Mouse (Mus musculus): ENCODE measurements around the gene Itgb4. TPM values are rescaled to one million over a fixed set of nuclear protein-coding genes. Genes with fewer than 3 reads are reported as not detected.

Itgb4 gene
- total and polyA plus RNA-seq, 3 experiments = 2.6 to 3.1 (median 2.9) TPM

DNA sequence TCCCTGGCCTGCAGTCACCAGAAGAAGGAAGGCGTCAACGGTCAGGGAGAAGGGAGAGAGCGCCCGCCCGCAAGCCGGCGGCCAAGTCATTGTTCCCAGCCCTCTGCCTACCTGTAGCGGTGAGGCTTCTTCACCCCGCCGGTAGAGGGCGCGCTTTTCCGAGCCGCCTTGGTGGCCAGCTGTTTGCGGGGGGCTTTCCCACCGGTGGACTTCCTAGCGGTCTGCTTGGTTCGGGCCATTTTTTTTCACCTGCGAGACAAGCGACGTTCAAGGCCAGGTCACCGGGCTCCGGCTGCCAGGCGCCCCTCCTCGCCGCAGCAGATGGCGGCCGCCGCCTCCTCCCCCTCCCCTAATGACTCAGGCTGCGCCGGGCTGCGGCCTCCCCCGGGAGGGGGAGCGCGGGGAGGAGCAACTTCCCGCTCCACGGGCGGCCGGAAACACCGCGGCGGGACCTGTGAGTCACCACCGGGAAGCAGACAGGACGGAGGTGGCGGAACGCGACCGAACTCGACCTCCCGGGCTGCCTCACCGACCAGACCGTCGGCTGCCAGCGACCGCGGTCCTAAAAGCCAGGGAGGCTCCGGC, 49.4 kb downstream of the Itgb4 start:
- intact Hi-C loops (cut with DNase I) = no loop called here
- WGBS = under 1% methylated on average over 57 of the region's 57 CpGs
- DNase-seq = peak; percentile 87 to 91
- Histone ChIP-seq H3K27me3 (ENCODE audit: control insufficient read depth, insufficient read depth, low read length) (no peaks in the 10 kb centered on the region), H3K36me3 (ENCODE audit: control insufficient read depth, insufficient read depth, low read length) (peaks cover 15% of the 10 kb centered on the region), H3K9ac (ENCODE audit: low read depth, low read length) (peak overlapping the region; percentile 96), H3K4me1 (ENCODE audit: control insufficient read depth, insufficient read depth, low read length) (peaks cover 4% of the 10 kb centered on the region), H3K4me3 (peak overlapping the region; percentile 90), H3K79me2 (replicated peaks; ENCODE audit: control insufficient read depth, insufficient read depth, low read length) (no peaks in the 10 kb centered on the region), H3K27ac (peak overlapping the region; percentile 99)
- TF ChIP-seq EP300 (IDR thresholded peaks at IDR 0.05; ENCODE audit: insufficient read depth, low read depth, low read length) (no peak), POLR2A (IDR thresholded peaks at IDR 0.05; ENCODE audit: insufficient read depth, low read depth, low read length) (no peak), CTCF (IDR thresholded peaks at IDR 0.05) (peak; percentile 95)

DNA sequence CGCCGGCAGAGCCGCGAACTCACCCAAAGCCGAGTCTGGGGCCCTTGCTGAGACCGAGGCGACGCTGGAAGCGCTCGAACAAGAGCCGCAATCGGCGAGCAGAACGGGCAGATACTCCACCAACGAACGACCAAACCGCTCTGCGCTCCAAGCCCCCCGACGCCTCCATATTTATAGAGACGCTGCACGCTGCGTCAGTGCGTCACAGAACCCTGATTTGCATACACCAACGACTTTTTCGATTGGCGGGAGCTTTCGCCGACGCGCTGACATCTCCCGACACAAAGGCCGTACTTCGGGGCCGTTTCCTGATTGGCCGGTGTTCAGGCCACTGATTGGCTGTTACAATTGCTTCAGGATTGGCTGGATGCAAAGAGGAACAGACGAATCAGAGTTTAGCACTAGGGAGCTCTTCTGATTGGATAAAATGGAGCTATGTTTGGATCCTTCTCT, 49.9 kb downstream of the Itgb4 start:
- H3K9ac ChIP-seq (ENCODE audit: low read depth, low read length) = peak overlapping the region; percentile 96
- H3K27me3 ChIP-seq (ENCODE audit: control insufficient read depth, insufficient read depth, low read length) = no peaks in the 10 kb centered on the region
- H3K79me2 ChIP-seq (replicated peaks; ENCODE audit: control insufficient read depth, insufficient read depth, low read length) = no peaks in the 10 kb centered on the region
- TF ChIP-seq POLR2A (IDR thresholded peaks at IDR 0.05; ENCODE audit: insufficient read depth, low read depth, low read length) (peak; percentile 100), EP300 (IDR thresholded peaks at IDR 0.05; ENCODE audit: insufficient read depth, low read depth, low read length) (peak; percentile 86; the same call in 1 of the 2 replicates), CTCF (IDR thresholded peaks at IDR 0.05) (no peak)
- H3K4me1 ChIP-seq (ENCODE audit: control insufficient read depth, insufficient read depth, low read length) = peaks cover 4% of the 10 kb centered on the region
- intact Hi-C loops (cut with DNase I) = no loop called here
- under 1% methylated on average over 37 of the region's 37 CpGs for WGBS
- peak; percentile 92 to 97 for DNase-seq
- peak overlapping the region; percentile 90 for H3K4me3 ChIP-seq
- peaks cover 15% of the 10 kb centered on the region for H3K36me3 ChIP-seq (ENCODE audit: control insufficient read depth, insufficient read depth, low read length)
- H3K27ac ChIP-seq = peak overlapping the region; percentile 99

DNA sequence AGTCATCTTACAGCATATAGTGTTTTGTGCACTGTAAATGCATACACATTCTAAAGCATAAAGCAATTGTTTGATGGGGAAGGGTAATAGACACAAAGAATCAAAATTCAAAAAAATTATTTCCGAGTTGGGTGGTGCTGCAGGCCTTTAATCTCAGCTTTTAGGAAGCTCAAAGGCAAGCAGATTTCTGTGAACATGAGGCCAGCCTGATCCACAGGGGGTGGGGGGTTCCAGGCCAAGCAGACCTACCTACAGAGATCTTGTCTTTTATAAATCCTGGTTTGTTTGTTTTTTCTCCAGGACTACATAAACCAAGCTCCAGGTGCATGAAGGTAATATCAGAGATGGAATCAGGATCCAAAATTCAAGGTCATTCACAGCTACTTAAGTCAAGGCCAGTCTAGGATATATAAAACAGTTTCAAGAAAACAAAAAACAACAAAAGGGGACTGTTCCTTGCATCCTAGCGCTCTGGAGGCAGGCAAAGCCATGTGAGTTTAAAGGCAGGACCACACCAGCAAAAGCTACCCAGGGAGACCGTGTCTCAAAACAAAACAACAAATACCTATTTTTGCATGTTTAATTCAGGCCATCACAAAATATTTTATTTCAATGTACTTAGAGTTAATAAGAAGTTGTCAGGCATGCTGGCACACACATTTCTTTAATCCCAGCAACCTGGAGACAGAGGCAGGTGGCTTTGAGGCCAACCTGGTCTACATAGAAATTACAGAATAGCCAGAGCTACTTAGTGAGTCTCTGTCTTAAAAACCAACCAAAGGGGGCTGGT, 50.7 kb downstream of the Itgb4 start:
- 91% methylated on average over 3 of the region's 3 CpGs for WGBS
- Histone ChIP-seq H3K79me2 (replicated peaks; ENCODE audit: control insufficient read depth, insufficient read depth, low read length) (no peaks in the 10 kb centered on the region), H3K27me3 (ENCODE audit: control insufficient read depth, insufficient read depth, low read length) (no peaks in the 10 kb centered on the region), H3K4me3 (no peak overlapping the region), H3K9ac (ENCODE audit: low read depth, low read length) (no peak overlapping the region), H3K36me3 (ENCODE audit: control insufficient read depth, insufficient read depth, low read length) (peaks cover 15% of the 10 kb centered on the region), H3K4me1 (ENCODE audit: control insufficient read depth, insufficient read depth, low read length) (peaks cover 5% of the 10 kb centered on the region), H3K27ac (peak overlapping the region; percentile 23; the same call in 1 of the 2 replicates)
- TF ChIP-seq EP300 (IDR thresholded peaks at IDR 0.05; ENCODE audit: insufficient read depth, low read depth, low read length) (no peak), CTCF (IDR thresholded peaks at IDR 0.05) (no peak), POLR2A (IDR thresholded peaks at IDR 0.05; ENCODE audit: insufficient read depth, low read depth, low read length) (no peak)
- intact Hi-C loops (cut with DNase I) = no loop called here
- DNase-seq = no peak

DNA sequence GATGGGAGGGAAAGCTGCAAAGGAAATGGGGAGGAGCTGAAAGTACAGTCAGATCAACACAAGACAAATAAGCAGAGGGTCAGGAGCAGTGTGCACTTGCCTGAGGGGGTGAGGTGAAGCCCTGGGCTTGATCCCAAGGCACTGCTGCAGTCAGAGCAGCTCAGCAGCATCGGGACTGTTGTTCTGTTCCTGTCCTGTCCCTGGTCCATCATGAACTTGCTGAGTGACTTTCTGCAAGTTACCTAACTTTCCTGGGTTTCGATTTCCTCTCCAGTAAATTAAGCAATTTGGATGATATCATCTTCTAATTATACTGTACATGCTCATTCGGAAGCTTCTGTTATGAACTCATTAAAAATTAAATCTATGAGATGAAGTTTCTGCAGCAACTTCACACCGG, 53.2 kb downstream of the Itgb4 start, which contains the start of gene H3f3b:
H3f3b (minus strand) TSS at position 207 of the 400 bp plus-strand sequence.
- 43% methylated on average over 4 of the region's 4 CpGs for WGBS
- H3K4me3 ChIP-seq = 0 out of 2 replicates have a peak within 1 kb of the TSS, but pooled peaks have one; percentile 4
- no peaks in the 10 kb centered on the region for H3K27me3 ChIP-seq (ENCODE audit: control insufficient read depth, insufficient read depth, low read length)
- peaks cover 11% of the 10 kb centered on the region for H3K4me1 ChIP-seq (ENCODE audit: control insufficient read depth, insufficient read depth, low read length)
- no peak for TF ChIP-seq CTCF (IDR thresholded peaks at IDR 0.05)
- peak; percentile 67 for TF ChIP-seq POLR2A (IDR thresholded peaks at IDR 0.05; ENCODE audit: insufficient read depth, low read depth, low read length)
- intact Hi-C loops (cut with DNase I) = no loop called here
- no peaks in the 10 kb centered on the region for H3K79me2 ChIP-seq (replicated peaks; ENCODE audit: control insufficient read depth, insufficient read depth, low read length)
- no peaks in the 10 kb centered on the region for H3K36me3 ChIP-seq (ENCODE audit: control insufficient read depth, insufficient read depth, low read length)
- H3K9ac ChIP-seq (ENCODE audit: low read depth, low read length) = peak within 1 kb of the TSS; percentile 12; the same call in 1 of the 2 replicates
- peak within 1 kb of the TSS; percentile 39 for H3K27ac ChIP-seq
- no peak for DNase-seq

DNA sequence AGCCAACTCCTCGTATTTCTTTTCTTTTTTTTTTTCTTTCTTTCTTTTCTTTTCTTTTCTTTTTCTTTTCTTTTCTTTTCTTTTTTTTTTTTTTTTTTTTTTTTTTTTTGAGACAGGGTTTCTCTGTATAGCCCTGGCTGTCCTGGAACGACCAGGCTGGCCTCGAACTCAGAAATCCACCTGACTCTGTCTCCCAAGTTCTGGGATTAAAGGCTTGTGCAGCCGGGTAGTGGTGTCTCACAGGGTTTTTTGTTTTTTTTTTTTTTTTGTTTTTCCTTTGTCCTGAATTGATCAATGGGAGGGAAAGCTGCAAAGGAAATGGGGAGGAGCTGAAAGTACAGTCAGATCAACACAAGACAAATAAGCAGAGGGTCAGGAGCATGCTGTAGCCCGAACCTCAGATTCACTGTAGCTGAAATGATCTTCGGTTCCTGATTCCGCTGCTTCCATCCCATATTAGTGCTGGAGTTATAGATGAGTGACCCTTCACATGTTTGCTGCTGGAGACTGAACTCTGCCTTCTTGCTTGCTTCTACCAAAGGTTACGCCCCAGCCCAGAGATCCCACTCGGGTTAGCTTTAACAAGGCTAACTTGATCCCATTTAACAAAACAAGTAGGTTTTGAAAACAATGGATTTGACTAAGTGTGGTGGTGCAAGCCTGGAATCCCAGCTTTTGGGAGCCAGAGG, 53.8 kb downstream of the Itgb4 start:
- H3K9ac ChIP-seq (ENCODE audit: low read depth, low read length) = no peak overlapping the region
- WGBS = 59% methylated on average over 9 of the region's 9 CpGs
- TF ChIP-seq CTCF (IDR thresholded peaks at IDR 0.05) (no peak), EP300 (IDR thresholded peaks at IDR 0.05; ENCODE audit: insufficient read depth, low read depth, low read length) (no peak)
- intact Hi-C loops (cut with DNase I) = no loop called here
- H3K36me3 ChIP-seq (ENCODE audit: control insufficient read depth, insufficient read depth, low read length) = no peaks in the 10 kb centered on the region
- peaks cover under 1% of the 10 kb centered on the region; the same call in 1 of the 2 replicates for H3K79me2 ChIP-seq (replicated peaks; ENCODE audit: control insufficient read depth, insufficient read depth, low read length)
- no peak for DNase-seq
- H3K27me3 ChIP-seq (ENCODE audit: control insufficient read depth, insufficient read depth, low read length) = no peaks in the 10 kb centered on the region
- H3K27ac ChIP-seq = peak overlapping the region; percentile 39
- peaks cover 11% of the 10 kb centered on the region for H3K4me1 ChIP-seq (ENCODE audit: control insufficient read depth, insufficient read depth, low read length)
- H3K4me3 ChIP-seq = no peak overlapping the region
